Mouse (Mus musculus): ENCODE data around the gene Nrd1.

- TF ChIP-seq CTCF (conservative IDR thresholded peaks at IDR 0.05; ENCODE audit: insufficient read depth, insufficient read length, low read depth, low read length) (no peak), POLR2A (IDR thresholded peaks at IDR 0.05; ENCODE audit: low read depth, low read length) (no peak)
Measured at GRCm38 (mm10) chr4:109098861-109099260, 98.4 kb downstream of the Nrd1 start.

Data from kidney, adult 2 months (tissue).